Mouse (Mus musculus) heart, postnatal 10 days (tissue): ENCODE results near the gene Pax6. TPM values are rescaled to one million over a fixed set of nuclear protein-coding genes. Genes with fewer than 3 reads are reported as not detected.

Experiments
- DNase-seq, 2 experiments: peaks; one replicate each; pipeline ENCODE4 v3.0.0; 2021
- intact Hi-C: fragments of 180-260 bp; cut with DNase I; formaldehyde crosslinking; loops from one replicate; pipeline ENCODE4 v1.15.1; 2025
- total RNA-seq, 2 experiments: library from RNA; stranded (reverse); gene quantifications; 2 replicates each; pipeline ENCODE4 v1.2.3; 2021

Pax6 gene
- total RNA-seq, 2 experiments from 2014 or later = not detected

GRCm38 (mm10) chr2:105671116-105671797 lies 2.6 kb downstream of the Pax6 start:
- intact Hi-C loops = loop anchor here (10.0 kb wide), 1 partner anchor 546 kb away; the partner anchor contains the start of gene Wt1
- no peak for DNase-seq

GRCm38 (mm10) chr2:105671798-105672595 lies 3.3 kb downstream of the Pax6 start:
- intact Hi-C loops = loop anchor here (10.0 kb wide), 1 partner anchor 547 kb away; the partner anchor contains the start of gene Wt1
- no peak for DNase-seq

GRCm38 (mm10) chr2:105672596-105672960 lies 3.9 kb downstream of the Pax6 start:
- no peak for DNase-seq
- intact Hi-C loops = loop anchor here (10.0 kb wide), 1 partner anchor 548 kb away; the partner anchor contains the start of gene Wt1

GRCm38 (mm10) chr2:105673054-105673453 lies 4.4 kb downstream of the Pax6 start:
- intact Hi-C loops = loop anchor here (10.0 kb wide), 1 partner anchor 548 kb away; the partner anchor contains the start of gene Wt1
- DNase-seq = no peak

- peak; percentile 65 to 72 for DNase-seq
- intact Hi-C loops = loop anchor here (10.0 kb wide), 1 partner anchor 549 kb away; the partner anchor contains the start of gene Wt1
These were observed 4.9 kb downstream of the Pax6 start for GRCm38 (mm10) chr2:105673631-105674060.

GRCm38 (mm10) chr2:105674061-105674874 lies 5.6 kb downstream of the Pax6 start:
- no peak for DNase-seq
- intact Hi-C loops = loop anchor here (10.0 kb wide), 1 partner anchor 549 kb away; the partner anchor contains the start of gene Wt1

GRCm38 (mm10) chr2:105674875-105675729 lies 6.4 kb downstream of the Pax6 start:
- intact Hi-C loops = loop anchor here (5.0 to 10.0 kb wide), 2 partner anchors 327 to 550 kb away; partner anchors contain the start of genes Dnajc24 and Wt1

GRCm38 (mm10) chr2:105675730-105676079 lies 7.0 kb downstream of the Pax6 start:
- intact Hi-C loops = loop anchor here (5.0 to 10.0 kb wide), 2 partner anchors 327 to 551 kb away; partner anchors contain the start of genes Dnajc24 and Wt1

More at GRCm38 (mm10) chr2:105674875-105675729, 6.4 kb downstream of the Pax6 start:
- peak; percentile 61 to 63 for DNase-seq

GRCm38 (mm10) chr2:105676080-105676908 lies 7.6 kb downstream of the Pax6 start:
- intact Hi-C loops = loop anchor here (5.0 to 10.0 kb wide), 2 partner anchors 326 to 551 kb away; partner anchors contain the start of genes Dnajc24 and Wt1

More at GRCm38 (mm10) chr2:105675730-105676079, 7.0 kb downstream of the Pax6 start:
- no peak for DNase-seq

GRCm38 (mm10) chr2:105676909-105677433 lies 8.3 kb downstream of the Pax6 start:
- intact Hi-C loops = loop anchor here (5.0 to 10.0 kb wide), 2 partner anchors 325 to 552 kb away; partner anchors contain the start of genes Dnajc24 and Wt1
- no peak for DNase-seq

More at GRCm38 (mm10) chr2:105676080-105676908, 7.6 kb downstream of the Pax6 start:
- peak; percentile 60 to 65 for DNase-seq

- intact Hi-C loops = loop anchor here (5.0 to 10.0 kb wide), 2 partner anchors 325 to 553 kb away; partner anchors contain the start of genes Dnajc24 and Wt1
These were observed 8.9 kb downstream of the Pax6 start for GRCm38 (mm10) chr2:105677434-105678105.

GRCm38 (mm10) chr2:105678306-105678705 lies 9.6 kb downstream of the Pax6 start:
- no peak for DNase-seq
- intact Hi-C loops = loop anchor here (5.0 to 10.0 kb wide), 2 partner anchors 324 to 554 kb away; partner anchors contain the start of genes Dnajc24 and Wt1

More at GRCm38 (mm10) chr2:105677434-105678105, 8.9 kb downstream of the Pax6 start:
- no peak for DNase-seq

GRCm38 (mm10) chr2:105678880-105679321 lies 10.2 kb downstream of the Pax6 start:
- intact Hi-C loops = loop anchor here (5.0 to 10.0 kb wide), 2 partner anchors 323 to 554 kb away; partner anchors contain the start of genes Dnajc24 and Wt1
- no peak for DNase-seq

GRCm38 (mm10) chr2:105679331-105679730 lies 10.6 kb downstream of the Pax6 start:
- intact Hi-C loops = loop anchor here (5.0 to 10.0 kb wide), 2 partner anchors 323 to 555 kb away; partner anchors contain the start of genes Dnajc24 and Wt1

GRCm38 (mm10) chr2:105680146-105680998 lies 11.7 kb downstream of the Pax6 start:
- intact Hi-C loops = no loop called here
- no peak for DNase-seq

More at GRCm38 (mm10) chr2:105679331-105679730, 10.6 kb downstream of the Pax6 start:
- no peak for DNase-seq
